Mouse (Mus musculus) limb, embryonic 10.5 days (tissue): ENCODE results near the gene Gipc3. TPM values are rescaled to one million over a fixed set of nuclear protein-coding genes. Genes with fewer than 3 reads are reported as not detected.

Experiments
- DNase-seq: peaks from one replicate; pipeline ENCODE4 v3.0.0-alpha.2; 2017; ENCODE audit warnings: low spot score
- H3K27ac ChIP-seq: fragments of 300-500 bp; sonication (generic); 2 replicates; pipeline ENCODE4 v1.5.1; 2016; ENCODE audit warnings: mild to moderate bottlenecking
- H3K27me3 ChIP-seq: fragments of 300-500 bp; sonication (generic); 2 replicates; pipeline ENCODE4 v1.6.1; 2016; ENCODE audit warnings: low read depth, mild to moderate bottlenecking; ENCODE audit not compliant: poor library complexity, severe bottlenecking
- H3K36me3 ChIP-seq: fragments of 300-500 bp; sonication (generic); 2 replicates; pipeline ENCODE4 v1.6.1; 2016; ENCODE audit warnings: mild to moderate bottlenecking, moderate library complexity
- H3K4me1 ChIP-seq: fragments of 300-500 bp; sonication (generic); 2 replicates; pipeline ENCODE4 v1.6.1; 2016
- H3K4me3 ChIP-seq: fragments of 300-500 bp; sonication (generic); 2 replicates; pipeline ENCODE4 v1.5.1; 2016; ENCODE audit warnings: mild to moderate bottlenecking, moderate library complexity
- H3K9me3 ChIP-seq: fragments of 300-500 bp; sonication (generic); replicated peaks from 2 replicates; pipeline ENCODE4 v1.6.1; 2016; ENCODE audit warnings: mild to moderate bottlenecking
- WGBS: fragments of 180-500 bp; shearing (Covaris S2); methylation state at CpG from one replicate; pipeline ENCODE4 v1.1.7; 2016; 5-methylcytosine and 5-hydroxymethylcytosine counted together
- polyA plus RNA-seq: library from polyadenylated mRNA; unstranded; fragments of >200 nt; fragmentation: Nextera tagmentation; extraction: Ambion mirVana; gene quantifications from 2 replicates; pipeline ENCODE4 v1.2.1, GENCODE M21; 2016

The Gipc3 gene
- polyA plus RNA-seq, 1 experiment from 2014 or later: 0.09 TPM

DNA sequence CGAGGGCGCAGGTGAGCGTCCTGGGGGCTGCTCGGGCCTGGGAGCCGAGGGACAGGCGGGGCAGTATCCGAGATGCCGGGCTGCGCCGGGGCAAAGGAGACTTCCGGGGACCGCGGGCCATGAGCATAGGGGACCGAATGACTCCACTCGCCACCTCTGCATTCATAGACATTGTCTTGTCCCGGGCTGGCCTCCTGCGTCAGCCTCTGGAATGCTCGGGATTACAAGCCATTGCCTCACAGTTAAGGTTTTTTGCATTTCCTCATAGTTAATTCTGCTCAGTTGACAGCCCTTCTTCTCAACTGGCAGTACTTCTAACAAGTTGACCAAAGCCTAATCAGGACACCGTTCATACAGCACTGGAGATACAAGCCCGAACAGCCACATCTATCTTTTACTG, 21.6 kb downstream of the Gipc3 start:
- DNase-seq: no peak
- no peaks in the 10 kb centered on the region for H3K9me3 ChIP-seq
- peaks cover 68% of the 10 kb centered on the region for H3K36me3 ChIP-seq
- H3K27me3 ChIP-seq: no peaks in the 10 kb centered on the region
- peak overlapping the region; percentile 95 for H3K27ac ChIP-seq
- WGBS: 3% methylated on average over 20 of the region's 20 CpGs
- peak overlapping the region; percentile 95 for H3K4me3 ChIP-seq
- H3K4me1 ChIP-seq: peaks cover 53% of the 10 kb centered on the region

DNA sequence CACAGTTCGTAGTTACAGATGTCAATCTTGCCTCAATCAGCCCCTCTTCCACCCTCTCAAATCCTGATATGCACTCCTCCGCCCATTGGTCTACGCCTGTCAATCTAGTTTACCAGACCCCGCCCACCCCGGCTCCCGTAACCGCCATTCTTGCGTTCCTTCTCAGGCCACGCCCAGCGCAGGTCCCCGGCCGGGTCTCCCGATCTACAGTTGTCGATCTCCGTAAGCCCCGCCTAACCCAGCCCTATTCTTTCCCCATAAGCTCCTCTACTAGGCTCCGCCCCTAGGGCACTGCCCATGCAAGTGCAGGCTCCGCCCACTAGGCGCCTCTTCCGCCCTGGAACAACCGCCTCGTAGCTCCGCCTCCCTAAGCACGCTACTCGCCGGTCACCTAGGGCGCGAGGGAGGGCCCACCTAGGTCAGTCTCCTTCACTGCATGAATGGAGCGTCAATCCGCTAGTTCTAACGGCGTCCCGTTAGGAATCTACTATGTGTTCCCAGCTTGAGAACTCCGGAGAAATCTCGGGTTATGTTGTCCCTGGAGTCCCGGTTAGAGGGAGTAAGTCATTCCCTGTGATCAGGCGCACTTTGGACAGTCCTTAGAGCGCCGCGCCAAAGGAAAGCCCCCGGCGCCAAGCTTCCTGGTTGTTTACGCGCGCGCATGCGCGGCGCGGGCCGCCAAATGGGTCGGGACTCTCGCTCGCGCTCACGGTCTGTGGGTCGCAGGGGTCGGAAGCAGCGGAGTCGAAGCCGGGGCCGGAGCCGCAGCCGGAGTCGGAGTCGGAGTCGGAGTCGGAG, 22.3 kb downstream of the Gipc3 start, which contains the start of gene Cactin:
Gene Cactin, plus strand, starts transcription at position 554 of the 798 bp plus-strand sequence.
- H3K4me3 ChIP-seq: peak within 1 kb of the TSS; percentile 95
- under 1% methylated on average over 68 of the region's 68 CpGs for WGBS
- H3K36me3 ChIP-seq: peaks cover 68% of the 10 kb centered on the region
- H3K9me3 ChIP-seq: no peaks in the 10 kb centered on the region
- peaks cover 57% of the 10 kb centered on the region for H3K4me1 ChIP-seq
- peak within 1 kb of the TSS; percentile 95 for H3K27ac ChIP-seq
- peak; percentile 97 for DNase-seq
- no peaks in the 10 kb centered on the region for H3K27me3 ChIP-seq

DNA sequence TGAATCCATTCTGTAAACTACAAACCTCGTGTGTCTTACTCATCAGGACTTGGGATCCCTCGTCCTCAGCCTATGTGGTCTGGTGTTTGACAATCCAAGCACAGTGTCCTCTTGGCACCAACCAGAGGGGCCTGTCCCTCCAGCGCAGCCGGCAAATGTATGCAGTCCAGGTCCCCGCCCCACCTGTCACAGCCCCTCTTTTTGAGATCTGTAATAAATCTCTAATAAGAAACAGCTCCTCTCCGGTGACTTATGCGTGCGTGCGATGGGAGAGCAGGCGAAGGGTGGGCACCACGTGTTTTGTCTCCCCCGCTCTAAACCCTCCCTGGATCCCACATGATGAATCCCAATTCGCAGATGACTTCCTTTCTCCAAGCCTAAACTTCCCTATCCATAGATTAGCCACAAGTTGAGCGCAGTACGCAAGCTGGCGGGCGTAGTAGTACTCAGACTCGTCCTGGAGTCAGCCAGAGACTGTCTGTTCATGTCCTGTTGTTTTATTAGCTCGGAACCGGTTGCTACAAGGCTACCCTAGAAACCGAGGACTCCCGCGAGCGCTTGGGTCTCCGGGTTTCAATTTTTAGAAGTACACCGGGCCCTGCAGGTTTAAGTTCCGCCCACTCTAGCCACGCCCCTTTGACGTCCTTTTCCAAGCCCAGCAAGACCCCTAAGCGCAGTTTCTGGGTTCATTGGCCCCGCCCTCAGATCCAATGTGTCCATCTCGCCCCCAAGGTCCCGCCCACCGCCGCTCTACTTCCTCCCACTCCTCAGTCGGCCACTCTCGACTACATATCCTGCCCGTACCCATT, 23.1 kb downstream of the Gipc3 start:
- WGBS: 1% methylated on average over 38 of the region's 38 CpGs
- Histone ChIP-seq H3K36me3 (peaks cover 68% of the 10 kb centered on the region), H3K27ac (peak overlapping the region; percentile 95), H3K4me1 (peaks cover 60% of the 10 kb centered on the region), H3K4me3 (peak overlapping the region; percentile 95), H3K27me3 (no peaks in the 10 kb centered on the region), H3K9me3 (no peaks in the 10 kb centered on the region)
- peak; percentile 96 for DNase-seq

DNA sequence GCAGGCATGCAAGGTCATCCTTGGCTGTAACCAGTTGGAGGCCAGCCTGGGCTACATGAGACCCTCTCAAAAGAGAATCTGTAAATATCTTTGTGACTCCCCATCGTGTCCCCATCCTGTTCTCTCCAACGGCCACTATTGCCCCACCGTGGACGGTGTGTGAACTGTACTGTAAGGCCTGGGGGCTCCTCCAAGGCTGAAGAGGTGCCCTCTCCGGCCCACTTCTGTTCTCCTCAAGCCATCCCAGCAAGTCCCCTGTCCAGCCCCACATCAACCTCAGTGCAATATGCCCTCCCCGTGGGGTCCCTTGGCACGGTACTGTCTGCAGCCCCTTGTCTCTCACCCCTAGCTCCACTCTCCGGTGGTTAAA, 23.8 kb downstream of the Gipc3 start:
- Histone ChIP-seq H3K9me3 (no peaks in the 10 kb centered on the region), H3K36me3 (peaks cover 68% of the 10 kb centered on the region), H3K27ac (peak overlapping the region; percentile 95), H3K27me3 (no peaks in the 10 kb centered on the region), H3K4me1 (peaks cover 60% of the 10 kb centered on the region), H3K4me3 (peak overlapping the region; percentile 95)
- whole genome bisulfite sequencing: 40% methylated on average over 8 of the region's 8 CpGs
- DNase-seq: no peak

DNA sequence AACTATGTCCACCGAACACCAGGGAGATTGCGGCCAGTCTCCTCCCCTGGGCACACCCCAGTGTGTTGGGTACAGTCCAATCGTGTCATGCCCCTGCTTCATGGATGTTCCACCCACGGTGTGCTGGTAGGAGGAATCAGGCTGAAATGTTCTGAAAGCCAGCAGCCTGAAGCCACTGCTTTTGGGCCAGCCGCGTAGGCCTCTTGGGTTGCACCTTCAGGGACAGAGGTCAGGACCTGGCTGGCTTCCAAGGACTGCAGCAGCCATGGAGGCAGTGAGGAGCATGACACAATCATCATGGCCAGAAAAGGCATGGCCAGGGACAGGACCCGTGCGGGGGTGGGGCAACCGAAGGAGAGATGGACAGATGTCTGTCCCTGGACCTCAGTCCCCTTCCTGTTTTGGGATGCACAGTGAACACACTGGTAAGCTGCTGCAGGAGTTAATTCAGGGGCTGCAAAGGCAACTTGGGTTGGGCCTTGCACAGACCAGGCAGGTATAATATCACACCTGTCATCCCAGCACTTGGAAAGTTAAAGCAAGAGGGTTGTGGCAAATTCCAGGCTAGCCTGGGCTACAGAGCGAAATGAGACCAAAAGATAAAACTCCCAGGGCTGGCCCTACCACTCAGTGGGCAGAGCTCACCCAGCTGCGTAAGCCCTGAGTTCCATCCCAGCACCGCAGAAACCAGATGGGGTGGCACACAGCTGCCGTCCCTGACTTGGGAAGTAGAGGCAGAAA, 24.3 kb downstream of the Gipc3 start:
- Histone ChIP-seq H3K4me1 (peaks cover 60% of the 10 kb centered on the region), H3K4me3 (peak overlapping the region; percentile 95), H3K27me3 (no peaks in the 10 kb centered on the region), H3K36me3 (peaks cover 68% of the 10 kb centered on the region), H3K9me3 (no peaks in the 10 kb centered on the region), H3K27ac (peak overlapping the region; percentile 95)
- no peak for DNase-seq
- 95% methylated on average over 13 of the region's 13 CpGs for WGBS

DNA sequence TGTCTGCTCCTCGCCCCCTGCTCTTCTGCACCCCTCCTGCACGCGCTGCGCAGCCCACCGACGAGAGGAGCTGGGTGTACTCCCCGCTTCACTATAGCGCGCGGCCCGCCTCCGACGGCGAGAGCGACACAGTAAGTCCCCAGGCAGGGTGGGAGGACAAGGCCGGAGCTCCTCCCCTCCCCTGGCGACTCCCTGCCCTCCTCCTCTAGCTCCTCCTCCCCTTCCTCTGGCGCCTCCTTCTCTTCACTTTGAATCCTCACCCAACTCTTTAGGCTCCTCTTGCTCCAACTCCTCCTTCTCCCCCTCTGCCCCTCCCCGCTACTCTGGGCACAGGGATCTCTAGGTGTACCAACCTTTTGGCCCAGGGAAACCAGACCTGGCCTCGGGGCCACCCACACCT, 25.8 kb downstream of the Gipc3 start:
- H3K27me3 ChIP-seq: no peaks in the 10 kb centered on the region
- no peaks in the 10 kb centered on the region for H3K9me3 ChIP-seq
- peak overlapping the region; percentile 33 for H3K4me3 ChIP-seq
- H3K4me1 ChIP-seq: peaks cover 52% of the 10 kb centered on the region
- 9% methylated on average over 20 of the region's 20 CpGs for WGBS
- DNase-seq: no peak
- H3K36me3 ChIP-seq: peaks cover 68% of the 10 kb centered on the region
- H3K27ac ChIP-seq: peak overlapping the region; percentile 70; the same call in 1 of the 2 replicates

DNA sequence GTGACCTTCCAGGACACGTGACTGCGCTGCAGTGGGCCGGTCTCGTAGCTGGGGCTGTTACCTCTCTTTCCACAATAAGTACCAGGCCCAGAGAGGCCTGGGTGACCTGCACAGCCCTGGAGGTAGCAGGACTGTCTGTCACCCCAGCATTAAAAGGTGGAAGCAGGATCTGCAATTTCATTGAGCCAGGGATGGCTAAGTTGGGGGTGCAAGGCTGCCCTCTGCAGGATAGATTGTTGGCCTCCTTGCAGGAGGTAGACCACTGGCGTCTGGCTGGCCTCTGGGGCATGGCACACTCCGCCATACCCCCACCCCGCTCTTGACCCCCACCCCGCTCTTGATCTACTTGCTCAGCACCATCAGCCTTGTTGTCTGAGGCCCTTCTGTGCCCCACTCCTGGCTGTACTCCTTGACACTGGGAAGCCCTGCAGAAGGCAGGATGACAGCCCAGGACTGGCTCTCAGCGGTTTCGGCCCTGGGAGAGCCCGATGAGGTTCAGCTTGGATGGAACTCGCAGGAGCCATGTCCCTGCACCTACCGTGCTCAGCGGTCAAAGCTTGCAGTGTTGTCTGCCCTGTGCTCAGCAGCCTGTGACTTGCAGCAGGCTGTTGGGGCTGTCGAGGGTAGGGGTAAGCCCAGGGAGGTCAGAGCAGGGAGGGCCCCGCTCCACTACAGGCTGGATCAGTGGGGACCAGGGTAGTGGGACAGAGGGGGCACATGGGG, 26.6 kb downstream of the Gipc3 start:
- no peaks in the 10 kb centered on the region for H3K27me3 ChIP-seq
- peaks cover 45% of the 10 kb centered on the region for H3K4me1 ChIP-seq
- peak overlapping the region; percentile 70; the same call in 1 of the 2 replicates for H3K27ac ChIP-seq
- peak overlapping the region; percentile 33 for H3K4me3 ChIP-seq
- H3K9me3 ChIP-seq: no peaks in the 10 kb centered on the region
- WGBS: 52% methylated on average over 16 of the region's 16 CpGs
- no peak for DNase-seq
- peaks cover 74% of the 10 kb centered on the region for H3K36me3 ChIP-seq

DNA sequence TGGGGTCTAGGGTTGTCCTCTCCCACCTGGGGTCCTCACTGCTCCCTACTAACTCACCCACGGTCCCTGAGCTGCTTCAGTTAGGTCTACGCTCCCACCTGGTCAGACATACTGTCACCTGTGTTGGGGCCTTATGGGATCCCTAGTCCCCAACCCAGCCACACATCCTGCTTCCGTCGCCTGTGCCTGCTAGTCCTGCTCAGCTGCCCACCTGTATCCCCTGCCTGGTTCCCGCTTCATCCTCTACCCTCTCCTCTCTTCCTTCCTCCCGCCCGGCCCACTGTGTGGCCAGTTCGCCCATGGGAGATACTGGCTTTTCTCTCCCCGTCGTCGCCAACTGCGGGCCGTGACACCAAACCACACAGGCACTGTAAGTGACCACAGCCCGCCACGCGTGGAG, 27.5 kb downstream of the Gipc3 start:
- Histone ChIP-seq H3K4me1 (peaks cover 44% of the 10 kb centered on the region), H3K27ac (0 out of 2 replicates have a peak overlapping the region, but pooled peaks have one; percentile 70), H3K36me3 (peaks cover 84% of the 10 kb centered on the region), H3K4me3 (no peak overlapping the region), H3K9me3 (no peaks in the 10 kb centered on the region), H3K27me3 (no peaks in the 10 kb centered on the region)
- DNase-seq: no peak
- whole genome bisulfite sequencing: 96% methylated on average over 16 of the region's 16 CpGs

DNA sequence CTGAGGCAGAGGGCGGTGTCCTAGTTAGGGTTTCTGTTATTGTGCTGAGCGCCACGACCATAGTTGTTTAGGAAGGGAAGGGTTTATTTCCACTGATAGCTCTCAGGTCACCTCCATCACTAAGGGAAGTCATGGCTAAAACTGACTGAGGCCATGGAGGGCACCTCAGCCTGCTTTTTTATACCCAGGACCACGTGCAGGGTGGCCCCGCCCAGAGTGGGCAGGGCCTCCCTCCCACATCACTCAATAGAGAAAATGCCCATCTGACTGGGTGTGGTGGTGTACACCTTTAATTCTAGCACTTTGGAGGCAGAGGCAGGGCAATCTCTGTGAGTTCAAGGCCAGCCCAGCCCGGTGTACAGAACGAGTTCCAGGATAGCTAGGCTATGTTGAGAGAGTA, 28.9 kb downstream of the Gipc3 start:
- WGBS: 83% methylated on average over 7 of the region's 7 CpGs
- DNase-seq: no peak
- Histone ChIP-seq H3K27me3 (no peaks in the 10 kb centered on the region), H3K27ac (no peak overlapping the region), H3K36me3 (peaks cover 97% of the 10 kb centered on the region), H3K9me3 (no peaks in the 10 kb centered on the region), H3K4me1 (peaks cover 36% of the 10 kb centered on the region), H3K4me3 (no peak overlapping the region)

DNA sequence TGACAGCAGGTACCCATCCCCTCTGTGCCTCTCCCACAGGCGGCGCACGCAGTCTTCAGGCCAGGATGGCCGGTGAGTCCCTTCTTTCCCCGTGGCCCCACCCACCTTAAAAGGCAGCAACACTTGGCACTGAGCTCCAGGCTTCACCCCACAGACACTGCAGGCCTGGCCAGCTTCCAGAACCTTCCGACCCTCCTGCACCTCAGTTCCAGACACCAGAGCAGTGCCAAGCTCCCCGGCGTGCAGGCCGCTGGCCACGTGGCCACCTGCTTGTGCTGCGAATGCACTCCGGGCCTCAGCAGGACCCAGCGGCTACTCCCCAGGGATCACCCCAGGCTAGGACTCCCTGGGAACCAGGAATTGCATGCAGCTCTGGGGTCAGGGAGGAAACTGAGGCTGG, 29.5 kb downstream of the Gipc3 start:
- DNase-seq: no peak

DNA sequence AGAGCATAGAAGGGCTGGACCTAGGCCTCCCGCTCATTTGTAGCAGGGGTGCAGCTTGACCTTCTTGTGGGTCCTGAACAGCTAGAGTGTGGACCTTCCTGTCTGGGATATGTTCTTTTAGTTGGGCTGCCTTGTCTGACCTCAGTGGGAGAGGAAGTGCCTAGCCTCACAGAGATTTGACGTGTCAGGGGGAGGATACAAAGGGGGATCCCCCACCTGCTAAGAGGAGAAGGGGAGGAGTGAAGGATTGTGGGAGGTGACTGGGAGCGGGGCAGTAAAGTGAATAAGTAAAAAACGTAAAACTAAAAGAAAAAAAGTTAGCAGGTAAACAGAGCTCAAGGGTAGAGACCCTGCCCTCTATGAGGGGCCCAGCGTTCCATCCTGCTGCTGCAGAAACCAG, 33.5 kb downstream of the Gipc3 start:
- DNase-seq: no peak
- H3K9me3 ChIP-seq: no peaks in the 10 kb centered on the region
- H3K27me3 ChIP-seq: no peaks in the 10 kb centered on the region
- H3K4me1 ChIP-seq: peaks cover 6% of the 10 kb centered on the region
- 85% methylated on average over 5 of the region's 5 CpGs for WGBS
- no peak overlapping the region for H3K4me3 ChIP-seq
- peaks cover 100% of the 10 kb centered on the region for H3K36me3 ChIP-seq
- H3K27ac ChIP-seq: no peak overlapping the region

More for the DNA sequence above, 29.5 kb downstream of the Gipc3 start:
- Histone ChIP-seq H3K27me3 (no peaks in the 10 kb centered on the region), H3K4me3 (no peak overlapping the region), H3K36me3 (peaks cover 99% of the 10 kb centered on the region), H3K9me3 (no peaks in the 10 kb centered on the region), H3K27ac (no peak overlapping the region), H3K4me1 (peaks cover 30% of the 10 kb centered on the region)
- WGBS: 96% methylated on average over 13 of the region's 13 CpGs
